Mouse (Mus musculus): ENCODE data around the gene Olfr1406.
"Not testable (repeated sequence)": the region's sequence is repeated elsewhere in the genome, so short reads cannot be mapped to it uniquely, and the experiment has no call there.

DNA sequence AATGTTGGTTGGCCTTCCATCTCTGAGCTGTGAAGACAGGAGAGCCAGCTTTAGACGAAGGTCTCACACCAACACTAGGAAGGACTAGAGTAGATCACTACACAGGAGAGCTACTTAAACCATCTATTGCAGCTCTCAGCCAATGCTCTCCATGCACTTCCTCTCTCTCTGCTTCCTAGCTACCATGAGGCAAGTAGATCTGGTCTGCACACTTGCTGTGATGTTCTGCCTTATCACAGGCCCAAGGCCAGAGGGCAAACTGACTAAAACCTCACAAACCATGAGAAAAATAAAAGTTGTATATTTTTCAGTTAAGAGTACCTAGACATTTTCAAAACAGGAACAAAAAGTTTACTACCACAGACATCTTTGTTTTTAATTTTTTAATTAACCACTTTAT, 46.6 kb upstream of the Olfr1406 start:
- TF ChIP-seq CTCF (conservative IDR thresholded peaks at IDR 0.05; ENCODE audit: low read length); POU5F1 (IDR thresholded peaks at IDR 0.05; ENCODE audit: borderline replicate concordance, low read length): not testable (repeated sequence)
